Mouse (Mus musculus) liver, adult 2 months (tissue): ENCODE measurements around the gene Mta1. TPM values are rescaled to one million over a fixed set of nuclear protein-coding genes. Genes with fewer than 3 reads are reported as not detected.

ENCODE experiments used
- DNase-seq: peaks from one replicate; pipeline ENCODE4 v3.0.0-alpha.2; 2011; ENCODE audit warnings: low read depth, low spot score; ENCODE audit errors: extremely low read depth
- H3K27ac ChIP-seq: fragments of 200-500 bp; replicated peaks from 2 replicates; pipeline ENCODE4 v1.5.1; 2012; ENCODE audit warnings: low read depth, mild to moderate bottlenecking, control low read depth, inconsistent platforms, low read length; ENCODE audit not compliant: insufficient read depth
- H3K27me3 ChIP-seq: fragments of 200-500 bp; 2 replicates; pipeline ENCODE4 v1.6.1; 2012; ENCODE audit warnings: mild to moderate bottlenecking, moderate library complexity, low read length, inconsistent platforms; ENCODE audit not compliant: control insufficient read depth, insufficient read depth
- H3K36me3 ChIP-seq: fragments of 200-500 bp; 2 replicates; pipeline ENCODE4 v1.6.1; 2012; ENCODE audit warnings: low read length, inconsistent platforms; ENCODE audit not compliant: control insufficient read depth, insufficient read depth
- H3K4me1 ChIP-seq: fragments of 200-500 bp; 2 replicates; pipeline ENCODE4 v1.6.1; 2011; ENCODE audit warnings: low read length; ENCODE audit not compliant: control insufficient read depth, insufficient read depth
- H3K4me3 ChIP-seq: fragments of 200-500 bp; 2 replicates; pipeline ENCODE4 v1.5.1; 2011; ENCODE audit warnings: low read depth, mild to moderate bottlenecking, control low read depth, low read length, moderate library complexity; ENCODE audit not compliant: insufficient read depth
- H3K79me2 ChIP-seq: fragments of 200-500 bp; 2 replicates; pipeline ENCODE4 v1.6.1; 2012; ENCODE audit warnings: inconsistent platforms, mild to moderate bottlenecking, low read length, moderate library complexity; ENCODE audit not compliant: control insufficient read depth, insufficient read depth
- H3K9ac ChIP-seq: fragments of 200-500 bp; 2 replicates; pipeline ENCODE4 v1.6.1; 2012; ENCODE audit warnings: low read depth, mild to moderate bottlenecking, control low read depth, inconsistent platforms, low read length
- CTCF ChIP-seq: fragments of 200-500 bp; IDR thresholded peaks from 2 replicates; pipeline ENCODE4 v1.5.1; 2011; ENCODE audit warnings: low read depth, low read length, control low read depth
- POLR2A ChIP-seq: fragments of 200-500 bp; IDR thresholded peaks from 2 replicates; pipeline ENCODE4 v1.6.1; 2011; ENCODE audit warnings: low read length, control low read depth; ENCODE audit not compliant: insufficient read depth; ENCODE audit errors: extremely low read depth
- WGBS: fragments of 180-500 bp; shearing (Covaris S2); methylation state at CpG from one replicate; pipeline ENCODE4 v1.1.7; 2018; 5-methylcytosine and 5-hydroxymethylcytosine counted together
- polyA plus RNA-seq: library from polyadenylated mRNA; depleted of rRNA; stranded (reverse); fragments of >200 nt; gene quantifications from 2 replicates; pipeline ENCODE4 v1.2.3, GENCODE M21; 2012; rRNA removed
- total RNA-seq: library from RNA; depleted of rRNA; stranded (reverse); fragments of >200 nt; gene quantifications from 2 replicates; pipeline ENCODE4 v1.2.3, GENCODE M21; 2014; rRNA removed

The Mta1 gene
- total and polyA plus RNA-seq, 2 experiments = 6.0 to 31.7 TPM

GRCm38 (mm10) chr12:113181020-113181419, 82.9 kb downstream of the Mta1 start:
- Histone ChIP-seq H3K4me3 (no peak overlapping the region), H3K36me3 (no peaks in the 10 kb centered on the region), H3K4me1 (no peaks in the 10 kb centered on the region), H3K9ac (no peak overlapping the region), H3K79me2 (no peaks in the 10 kb centered on the region), H3K27me3 (peaks cover 5% of the 10 kb centered on the region; the same call in 1 of the 2 replicates), H3K27ac (no peak overlapping the region)
- DNase-seq = no peak
- 38% methylated on average over 4 of the region's 4 CpGs for WGBS
- TF ChIP-seq CTCF (no peak), POLR2A (no peak)

- 72% methylated on average over 5 of the region's 5 CpGs for WGBS
- no peaks in the 10 kb centered on the region for H3K79me2 ChIP-seq
These were observed 86.9 kb downstream of the Mta1 start for GRCm38 (mm10) chr12:113184945-113185344.

GRCm38 (mm10) chr12:113185442-113186291, 87.6 kb downstream of the Mta1 start, which contains the start of gene Tmem121:
Tmem121 (plus strand) TSS chr12:113185930.
- TF ChIP-seq CTCF = no peak
- no peak for TF ChIP-seq POLR2A
- H3K9ac ChIP-seq = no peak within 1 kb of the TSS
- 5% methylated on average over 62 of the region's 63 CpGs for WGBS
- peaks cover 6% of the 10 kb centered on the region for H3K27me3 ChIP-seq
- no peaks in the 10 kb centered on the region for H3K36me3 ChIP-seq
- no peaks in the 10 kb centered on the region for H3K79me2 ChIP-seq
- peak within 1 kb of the TSS; percentile 31; the same call in 1 of the 2 replicates for H3K4me3 ChIP-seq
- no peak within 1 kb of the TSS for H3K27ac ChIP-seq
- no peaks in the 10 kb centered on the region for H3K4me1 ChIP-seq
- no peak for DNase-seq

More at GRCm38 (mm10) chr12:113184945-113185344, 86.9 kb downstream of the Mta1 start:
- H3K27ac ChIP-seq = no peak overlapping the region
- peaks cover 6% of the 10 kb centered on the region for H3K27me3 ChIP-seq
- no peaks in the 10 kb centered on the region for H3K36me3 ChIP-seq
- H3K4me3 ChIP-seq = no peak overlapping the region
- TF ChIP-seq POLR2A (no peak), CTCF (no peak)
- DNase-seq = no peak
- H3K4me1 ChIP-seq = no peaks in the 10 kb centered on the region
- H3K9ac ChIP-seq = no peak overlapping the region

GRCm38 (mm10) chr12:113186326-113187010, 88.4 kb downstream of the Mta1 start:
- TF ChIP-seq POLR2A = no peak
- no peak for TF ChIP-seq CTCF
- Histone ChIP-seq H3K4me3 (no peak overlapping the region), H3K27me3 (peaks cover 6% of the 10 kb centered on the region), H3K9ac (no peak overlapping the region), H3K27ac (no peak overlapping the region), H3K4me1 (no peaks in the 10 kb centered on the region), H3K36me3 (no peaks in the 10 kb centered on the region), H3K79me2 (no peaks in the 10 kb centered on the region)
- 53% methylated on average over 12 of the region's 12 CpGs for WGBS
- DNase-seq = no peak

Other genes starting within 250 kb of the Mta1 start
- 0.09 and 0.47 TPM in 2 replicates for gene Gpr132, start 230.1 kb upstream of the Mta1 start, total RNA-seq
- 0.44 and 0.60 TPM in 2 replicates for gene Gpr132, start 230.1 kb upstream of the Mta1 start, polyA plus RNA-seq
- under 0.01 and 0.27 TPM in 2 replicates for gene Jag2, start 168.5 kb upstream of the Mta1 start, total RNA-seq
- 0.13 and 0.29 TPM in 2 replicates for gene Jag2, start 168.5 kb upstream of the Mta1 start, polyA plus RNA-seq
- 17.7 and 21.2 TPM in 2 replicates for gene Nudt14, start 156.2 kb upstream of the Mta1 start, total RNA-seq
- 29.3 and 36.3 TPM in 2 replicates for gene Nudt14, start 156.2 kb upstream of the Mta1 start, polyA plus RNA-seq
- gene Btbd6, start 121.8 kb upstream of the Mta1 start, total RNA-seq = 5.2 and 7.9 TPM in 2 replicates
- gene Btbd6, start 121.8 kb upstream of the Mta1 start, polyA plus RNA-seq = 17.8 and 18.9 TPM in 2 replicates
- gene Brf1, start 97.6 kb upstream of the Mta1 start, total RNA-seq = 17.1 and 19.6 TPM in 2 replicates
- gene Brf1, start 97.6 kb upstream of the Mta1 start, polyA plus RNA-seq = 26.2 and 31.5 TPM in 2 replicates
- gene Pacs2, start 83.8 kb upstream of the Mta1 start, total RNA-seq = 5.2 and 7.5 TPM in 2 replicates
- gene Pacs2, start 83.8 kb upstream of the Mta1 start, polyA plus RNA-seq = 11.8 and 15.3 TPM in 2 replicates
- gene Tex22, start 23.8 kb upstream of the Mta1 start, total RNA-seq = 0.20 TPM in 1 of 2 replicates, not detected in the other
- gene Tex22, start 23.8 kb upstream of the Mta1 start, polyA plus RNA-seq = 0.10 and 0.12 TPM in 2 replicates
- 24.3 and 37.3 TPM in 2 replicates for gene Crip2, start 42.0 kb downstream of the Mta1 start, total RNA-seq
- gene Crip2, start 42.0 kb downstream of the Mta1 start, polyA plus RNA-seq = 217 and 245 TPM in 2 replicates
- 18.3 and 22.2 TPM in 2 replicates for gene Crip1, start 48.0 kb downstream of the Mta1 start, total RNA-seq
- gene Crip1, start 48.0 kb downstream of the Mta1 start, polyA plus RNA-seq = 17.5 and 25.0 TPM in 2 replicates
- gene Tedc1, start 58.1 kb downstream of the Mta1 start, total RNA-seq = 0.09 and 0.34 TPM in 2 replicates
- 0.15 and 0.45 TPM in 2 replicates for gene Tedc1, start 58.1 kb downstream of the Mta1 start, polyA plus RNA-seq
- gene Tmem121, start 87.7 kb downstream of the Mta1 start, total RNA-seq = not detected in 2 replicates
- not detected in 2 replicates for gene Tmem121, start 87.7 kb downstream of the Mta1 start, polyA plus RNA-seq